Mouse (Mus musculus) liver, postnatal 0 days (tissue): Measurements from ENCODE around the gene Stx18.

Experiments
- CTCF ChIP-seq: sonication (generic); IDR thresholded peaks from 2 replicates; pipeline ENCODE4 v1.5.1; 2016; ENCODE audit warnings: antibody characterized with exemption, low read depth
- EP300 ChIP-seq: IDR thresholded peaks from 2 replicates; pipeline ENCODE4 v1.6.1; 2016; ENCODE audit warnings: antibody characterized with exemption, low read depth, mild to moderate bottlenecking

DNA sequence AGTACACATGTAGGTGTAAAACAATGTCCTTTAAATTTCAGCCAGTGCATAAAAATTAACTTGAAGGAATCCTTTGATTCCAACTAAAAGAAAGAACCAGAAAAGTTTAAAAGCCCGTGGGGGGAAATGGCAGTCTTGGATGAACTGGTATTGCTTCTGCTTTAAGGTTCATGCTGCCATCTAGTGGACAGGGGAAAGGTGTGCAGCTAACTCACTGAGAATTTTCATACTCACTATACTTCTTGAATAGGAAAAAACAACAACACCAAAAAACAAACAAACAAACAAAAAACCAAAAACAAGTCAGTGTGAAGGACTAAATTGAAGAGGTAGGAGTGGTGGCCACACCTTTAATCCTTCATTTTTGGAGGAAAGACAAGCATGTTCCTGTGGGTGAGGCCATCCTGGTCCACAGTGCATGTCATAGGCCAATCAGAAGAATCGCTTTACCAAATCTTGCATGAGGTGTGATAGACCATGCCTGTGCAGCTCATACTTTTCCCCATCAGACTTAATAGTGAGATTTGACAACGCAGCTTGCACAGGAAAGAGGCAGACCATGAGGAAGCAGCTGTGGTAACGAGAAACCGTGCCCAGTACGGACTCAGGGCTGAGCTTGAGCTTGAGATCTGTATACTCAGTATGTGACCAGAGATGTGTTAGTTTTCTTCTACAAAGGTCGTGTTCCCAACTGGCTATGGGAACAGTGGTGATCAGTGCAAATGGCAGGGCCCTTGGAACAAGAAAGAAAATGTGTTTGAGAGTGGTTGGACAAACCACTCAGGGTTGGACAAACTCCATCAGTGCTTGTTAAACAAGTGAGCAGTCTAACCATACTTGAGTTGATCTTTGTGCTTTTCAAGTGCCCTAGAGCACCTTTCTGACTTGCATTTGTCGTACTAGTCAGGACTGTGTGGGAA is 52.8 kb downstream of the Stx18 start:
- TF ChIP-seq EP300 (no peak), CTCF (peak; percentile 80)
